Mouse (Mus musculus) kidney, postnatal 4 days (tissue): ENCODE data around the gene Iars2.

Source experiments
- DNase-seq, 2 experiments: peaks; one replicate each; pipeline ENCODE4 v3.0.0; 2021; ENCODE audit warnings: mixed read lengths in 2 of 2

Iars2 gene

DNA sequence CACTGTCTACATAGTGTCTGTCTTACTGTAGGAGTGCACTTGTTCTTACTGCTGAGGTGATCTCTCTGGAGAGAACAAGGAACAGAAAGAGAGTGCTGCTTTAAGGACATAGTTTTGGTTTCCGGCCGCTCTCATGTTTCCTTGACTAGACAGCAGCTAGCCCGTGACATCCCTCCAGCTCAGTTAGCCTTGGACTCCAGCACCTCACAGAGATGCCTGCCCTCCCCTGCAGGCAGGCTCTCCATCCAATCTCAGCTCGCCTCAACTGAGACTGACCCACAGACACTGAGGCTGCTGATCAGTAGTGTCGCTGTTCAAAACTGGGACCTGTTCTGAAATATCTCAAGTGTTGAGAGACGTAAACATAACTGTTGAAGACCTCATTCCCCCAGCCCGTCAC lies 53.2 kb downstream of the Iars2 start:
- no peak for DNase-seq

DNA sequence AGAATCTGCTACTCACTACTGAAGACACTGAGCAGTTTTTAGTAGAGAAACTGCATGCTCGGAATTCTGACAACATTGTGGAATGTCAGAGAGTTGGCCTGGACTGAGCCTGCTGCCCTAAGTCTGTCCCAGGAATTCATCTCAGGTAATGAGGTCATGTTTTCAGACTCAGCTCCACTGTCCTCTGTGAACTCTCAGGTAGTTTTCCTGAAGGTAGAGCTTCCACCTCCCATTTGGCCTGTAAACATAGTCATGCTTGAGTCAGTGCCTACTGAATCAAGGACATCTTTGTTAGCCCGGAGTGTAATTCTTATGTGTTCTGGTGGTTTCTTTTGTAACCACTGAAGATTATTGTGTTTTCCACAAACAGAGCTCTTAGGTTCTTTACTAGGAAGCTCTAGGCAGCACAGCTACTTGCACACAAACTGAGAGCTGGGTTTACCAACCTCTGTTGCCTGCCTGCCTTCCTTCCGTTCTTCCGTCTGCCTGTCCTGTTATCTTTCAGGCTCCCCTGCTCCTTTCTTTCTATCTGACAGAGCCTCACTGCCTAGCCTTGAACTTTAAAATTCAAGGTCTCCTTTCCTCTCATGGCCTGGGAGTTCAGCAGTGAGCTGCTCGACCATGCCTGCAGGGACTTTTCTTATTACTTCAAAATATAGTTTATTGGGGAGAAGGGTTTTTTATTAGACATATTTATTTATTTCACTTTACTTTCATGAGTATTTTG lies 54.2 kb downstream of the Iars2 start:
- DNase-seq, result no peak

DNA sequence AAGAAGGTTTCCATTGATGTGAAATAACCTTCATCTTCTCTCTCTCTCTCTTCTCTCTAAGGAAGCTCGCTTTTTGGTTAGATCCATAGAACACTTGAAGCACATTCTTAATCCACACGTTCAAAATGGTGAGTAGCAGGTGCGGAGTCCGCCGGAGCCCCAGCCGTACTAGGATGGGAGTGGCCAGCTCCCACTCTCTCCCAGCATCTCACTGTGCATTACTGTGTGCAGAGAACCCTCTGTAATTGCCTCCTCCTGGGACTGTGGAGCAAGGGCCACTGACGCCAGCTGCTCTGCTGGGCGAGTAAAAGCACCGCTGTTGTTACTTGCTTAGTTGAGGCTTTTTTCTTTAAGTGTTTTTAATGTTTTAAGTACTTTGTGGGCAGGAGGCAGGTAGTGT lies 57.8 kb downstream of the Iars2 start:
- no peak for DNase-seq

DNA sequence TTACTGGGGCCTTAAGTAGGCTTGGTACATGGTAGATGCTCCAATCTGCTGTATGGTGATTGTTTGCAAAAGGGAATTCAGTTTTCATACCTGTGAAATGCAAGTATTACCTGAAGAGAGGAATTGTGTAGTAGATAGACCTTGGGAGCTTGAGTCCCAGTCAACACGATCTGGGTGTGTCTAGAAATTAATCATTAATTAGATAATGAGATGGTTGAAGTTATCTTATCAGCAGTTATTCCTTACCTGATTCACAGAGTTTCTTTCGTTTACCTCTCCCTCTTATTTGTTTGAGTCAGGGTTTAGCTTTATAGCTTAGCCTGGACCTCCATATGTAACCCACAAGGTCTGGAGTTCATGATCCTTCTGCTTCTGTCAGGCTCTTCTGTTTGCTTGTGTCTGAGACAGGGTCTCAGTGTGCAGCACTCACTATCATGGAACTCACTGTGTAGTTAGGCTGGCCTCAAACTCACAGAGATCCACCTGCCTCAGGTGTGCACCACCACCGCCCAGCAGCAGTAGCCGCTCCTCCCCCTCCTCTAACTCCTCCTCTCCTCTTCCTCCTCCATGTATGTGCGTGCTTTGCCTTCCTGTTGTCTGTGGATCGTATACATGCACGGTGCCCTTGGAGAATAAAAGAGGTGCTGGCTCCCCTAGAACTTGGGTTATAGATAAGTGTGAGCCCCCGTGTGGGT lies 58.6 kb downstream of the Iars2 start:
- no peak for DNase-seq

DNA sequence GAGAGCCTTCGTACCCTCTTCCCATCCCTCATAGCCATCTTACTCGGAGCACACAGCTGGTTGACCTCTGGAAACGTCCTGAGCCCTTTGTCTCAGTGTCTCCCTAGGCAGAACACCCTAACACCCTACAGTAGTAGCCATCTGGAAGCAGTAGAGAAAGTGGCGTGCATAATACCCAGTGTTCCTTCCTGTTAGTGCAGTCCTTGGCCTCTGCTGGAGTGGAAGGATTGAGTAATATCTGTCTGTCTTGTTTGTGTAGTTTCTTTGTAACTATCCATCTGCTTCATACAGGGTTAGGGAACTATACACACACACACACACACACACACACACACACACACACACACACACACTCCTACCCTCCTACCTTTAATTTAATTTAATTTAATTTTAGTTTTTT lies 60.5 kb downstream of the Iars2 start:
- no peak for DNase-seq

DNA sequence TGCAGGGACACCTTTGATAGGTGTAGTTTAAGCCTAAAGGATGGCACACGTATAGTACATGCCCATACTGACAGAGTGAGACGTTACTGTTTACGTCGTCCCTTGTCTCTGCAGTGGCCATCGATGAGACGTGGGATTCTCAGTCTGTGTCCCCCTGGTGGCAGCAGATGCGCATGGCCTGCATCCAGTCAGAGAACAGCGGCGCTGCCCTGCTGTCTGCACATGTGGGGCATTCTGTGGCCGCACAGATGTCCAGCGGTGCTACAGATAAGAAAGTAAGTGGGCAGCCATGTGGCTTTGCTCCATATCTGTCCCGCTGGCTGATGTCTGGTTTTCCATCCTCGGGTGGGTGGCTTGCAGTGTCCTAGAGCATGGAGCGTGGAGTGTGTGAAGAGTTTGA lies 66.6 kb downstream of the Iars2 start:
- peak; percentile 68 for DNase-seq

DNA sequence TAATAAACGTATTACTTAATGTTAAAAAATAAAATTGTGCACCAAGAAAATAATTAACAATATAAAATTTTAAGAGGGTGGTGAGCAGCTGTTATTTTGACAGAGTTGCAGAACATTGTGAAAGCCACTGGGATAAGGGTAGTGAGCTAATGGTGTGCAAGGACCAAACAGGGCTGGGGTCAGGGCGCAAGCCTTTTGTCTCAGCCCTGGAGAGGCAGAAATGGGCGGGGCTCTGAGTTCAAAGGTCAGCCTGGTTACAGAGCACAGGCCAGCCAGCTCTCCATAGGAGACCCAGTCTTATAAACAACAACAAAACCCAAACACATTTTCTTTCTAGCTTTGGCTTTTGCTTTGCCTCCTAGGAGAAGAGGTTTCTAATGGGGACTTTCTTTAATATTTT lies 72.4 kb downstream of the Iars2 start:
- peak; percentile 45 to 53 for DNase-seq

DNA sequence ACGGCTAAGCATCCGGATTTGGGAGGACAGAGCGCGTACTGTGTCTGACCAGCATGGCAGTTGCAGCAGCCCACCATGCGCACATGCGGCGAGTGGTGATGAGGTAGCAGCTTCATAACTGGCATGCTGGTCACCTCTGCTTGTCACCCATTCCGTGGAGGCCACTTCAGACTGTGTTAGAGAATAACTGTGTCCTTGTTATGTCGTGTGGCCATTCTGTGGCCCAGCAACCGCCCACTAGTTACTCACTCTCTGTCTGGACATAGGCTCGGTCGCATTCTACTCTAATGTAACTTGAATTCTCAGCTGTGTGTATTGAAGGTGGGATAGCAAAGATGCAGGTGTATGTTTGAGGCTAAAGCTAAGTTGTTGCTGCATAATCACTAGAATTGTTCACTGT lies 73.9 kb downstream of the Iars2 start:
- DNase-seq, result no peak

DNA sequence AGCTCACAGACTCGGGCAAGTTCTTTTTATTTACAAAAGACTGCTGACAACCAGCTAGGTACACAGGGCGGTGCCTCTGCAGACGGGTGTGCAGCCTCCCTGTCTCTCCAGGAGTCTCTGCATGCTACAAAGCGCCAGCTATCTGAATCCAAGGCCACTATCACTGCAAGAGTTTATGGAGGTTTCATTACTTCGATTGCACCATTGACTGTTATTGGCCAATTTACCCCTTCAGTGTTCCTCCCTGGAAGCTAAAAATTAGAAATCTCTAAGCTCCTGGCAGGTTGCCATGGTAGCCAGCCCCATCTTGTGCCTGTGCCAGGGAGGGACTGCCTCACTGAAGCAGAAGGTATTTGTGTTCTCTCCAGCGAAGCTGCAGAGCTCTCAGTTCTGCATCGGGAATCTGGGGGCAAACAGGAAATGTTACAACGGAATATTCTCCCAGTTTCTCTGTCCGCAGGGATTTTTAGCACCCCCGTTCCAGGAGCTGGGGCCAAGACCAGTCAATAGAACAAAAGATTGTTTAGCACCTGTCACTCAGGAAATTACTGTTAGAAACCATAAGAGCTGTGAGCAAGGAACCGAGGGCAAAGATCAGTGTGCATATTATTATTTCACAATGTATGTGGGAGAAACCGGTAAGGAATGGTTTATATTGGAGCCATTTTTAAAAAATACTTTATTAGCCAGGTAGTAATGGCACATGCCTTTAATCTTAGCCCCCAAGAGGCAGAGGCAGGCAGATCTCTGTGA lies 75.9 kb downstream of the Iars2 start:
- DNase-seq, result peak; percentile 10 to 18

DNA sequence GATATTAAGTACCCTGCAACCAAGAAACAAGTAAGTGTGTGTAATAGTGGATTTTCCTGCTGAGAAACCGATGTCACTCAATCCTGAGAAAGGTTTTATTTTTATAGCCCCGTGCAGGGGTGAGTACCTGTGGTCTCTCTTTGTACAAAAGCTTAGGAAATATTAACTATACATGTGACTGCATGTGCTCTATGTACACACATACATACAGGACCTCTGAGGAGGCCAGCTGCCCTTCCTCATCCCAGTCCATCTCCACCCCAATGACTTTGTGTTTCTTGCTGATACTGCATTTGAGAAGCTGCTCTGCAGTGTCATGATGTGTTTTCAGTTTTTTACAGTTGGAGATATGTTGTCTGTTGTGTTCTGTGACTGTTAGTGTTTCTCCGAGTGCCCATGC lies 76.8 kb downstream of the Iars2 start:
- no peak for DNase-seq

DNA sequence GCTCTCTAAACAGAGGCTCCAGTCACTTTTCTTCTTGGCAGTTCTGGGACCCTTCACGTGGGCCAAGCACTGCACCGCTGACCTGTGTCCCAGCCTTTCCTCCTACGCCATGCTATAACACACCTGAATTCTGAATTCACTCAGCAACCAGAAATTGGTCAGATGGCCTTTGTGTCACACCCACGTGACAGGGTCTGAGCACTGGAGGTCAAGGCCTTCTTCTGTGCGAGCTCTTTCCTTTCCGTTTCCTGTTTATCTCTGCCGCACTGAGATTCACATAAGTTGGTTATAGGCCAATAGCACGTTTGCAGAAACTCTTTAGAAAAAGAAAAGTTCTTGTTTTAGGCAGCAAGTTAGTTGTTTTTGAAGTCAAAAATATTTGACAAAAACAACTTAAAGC lies 80.5 kb downstream of the Iars2 start:
- DNase-seq, result no peak

DNA sequence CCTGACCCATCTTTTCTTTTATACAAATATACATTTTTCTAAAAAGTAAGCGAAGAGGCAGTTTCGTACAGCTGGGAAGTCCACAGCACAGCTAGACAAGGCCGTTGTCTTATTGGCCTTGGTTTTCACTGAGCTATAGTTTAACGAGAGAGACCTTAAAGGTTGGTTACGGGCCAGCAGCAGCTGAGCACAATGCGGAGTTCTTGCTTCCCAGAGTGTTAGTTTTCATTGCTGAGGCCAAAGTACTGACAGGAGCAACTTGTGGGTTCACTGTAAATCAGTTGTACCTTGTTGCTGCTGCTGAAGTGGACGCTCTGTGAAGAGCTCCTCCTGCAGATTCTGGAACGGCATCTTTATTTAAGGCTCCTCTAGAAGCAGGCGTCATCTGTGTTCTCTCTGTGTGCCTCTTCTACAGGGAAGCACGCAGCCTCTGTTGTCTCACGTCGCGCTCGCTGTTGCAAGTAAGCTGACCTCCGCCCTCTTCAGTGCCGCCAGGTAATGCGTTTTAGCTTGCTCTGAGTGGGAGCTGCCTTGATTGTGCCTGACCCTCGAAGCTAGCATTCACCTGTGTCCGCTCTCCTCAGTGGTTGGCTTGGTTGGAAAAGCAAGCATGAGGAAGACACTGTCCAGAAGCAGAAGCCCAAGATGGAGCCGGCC lies 81.6 kb downstream of the Iars2 start:
- peak; percentile 15 to 22 for DNase-seq

DNA sequence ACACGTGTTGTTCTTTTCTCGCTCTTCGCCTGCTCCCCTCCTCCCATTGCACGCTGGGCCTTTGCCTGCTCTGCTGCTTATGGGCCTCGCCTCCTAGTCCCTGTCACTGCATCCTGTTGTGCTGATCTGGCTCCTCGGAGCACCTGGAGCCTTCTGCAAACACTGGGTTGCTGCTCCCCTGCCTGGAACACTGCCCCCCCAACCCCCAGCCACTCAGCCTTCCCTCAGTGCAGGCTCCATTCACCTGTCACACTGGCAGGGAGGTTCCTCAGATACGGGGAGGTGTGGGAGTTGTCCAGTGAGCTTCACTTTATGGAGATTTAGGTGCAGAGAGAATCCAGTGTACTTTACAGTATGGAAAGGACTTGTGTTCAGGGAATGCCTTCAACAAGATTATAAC lies 83.7 kb downstream of the Iars2 start:
- DNase-seq, result no peak

DNA sequence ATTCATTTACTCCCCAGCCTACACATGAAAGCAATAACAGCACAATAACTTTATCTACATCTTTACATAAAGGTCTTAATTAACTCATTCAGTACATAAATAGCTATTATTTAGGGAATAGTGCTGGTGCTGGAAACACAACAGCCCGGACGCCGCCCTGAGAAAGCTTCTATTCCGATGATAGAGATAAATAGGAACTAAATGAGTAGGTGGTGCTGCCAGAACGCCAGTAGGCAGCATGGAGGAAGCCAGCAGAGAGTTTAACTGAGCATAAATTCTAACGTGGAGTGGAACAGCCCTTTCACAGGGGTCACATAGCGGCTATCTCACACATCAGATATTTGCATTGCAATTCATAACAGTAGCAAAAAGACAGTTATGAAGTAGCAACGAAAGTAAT lies 86.2 kb downstream of the Iars2 start:
- DNase-seq, result no peak

DNA sequence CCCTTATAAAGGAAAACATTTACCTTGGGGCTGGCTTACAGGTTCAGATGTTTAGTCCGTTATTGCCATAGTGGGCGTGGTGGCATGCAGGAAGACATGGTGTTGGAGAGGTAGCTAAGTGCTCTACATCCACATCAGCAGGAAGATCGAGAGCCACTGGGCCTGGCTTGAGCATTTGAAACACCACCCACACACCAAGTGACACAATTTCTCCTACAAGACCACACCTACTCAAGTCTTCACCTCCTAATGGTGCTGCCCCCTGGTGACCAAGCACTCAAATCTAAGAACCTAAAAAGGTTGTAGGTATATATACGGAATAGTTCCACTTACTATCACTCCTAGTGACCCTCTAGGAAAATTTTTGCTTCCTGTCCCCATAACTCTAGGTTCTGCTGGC lies 92.7 kb downstream of the Iars2 start:
- peak; percentile 24 for DNase-seq

DNA sequence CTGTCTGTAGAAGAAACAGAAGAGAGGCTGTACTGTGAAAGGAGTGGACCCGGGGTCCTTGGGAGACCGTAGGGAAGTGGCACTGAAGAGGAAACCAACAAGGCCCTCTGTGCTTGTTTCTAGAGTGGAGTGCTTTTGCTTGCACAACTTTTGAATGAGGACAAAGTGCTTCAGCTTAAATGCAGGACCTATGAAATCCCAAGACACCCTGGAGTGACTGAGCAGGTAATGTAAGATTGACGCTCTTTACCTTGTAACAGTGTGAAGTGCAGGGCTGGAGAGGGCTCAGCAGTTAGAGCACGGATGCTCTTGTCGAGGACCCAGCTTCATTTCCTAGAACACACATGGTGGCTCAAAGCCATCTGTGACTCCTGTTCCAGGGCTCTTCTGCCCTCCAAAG lies 93.4 kb downstream of the Iars2 start:
- no peak for DNase-seq
